Mouse (Mus musculus): ENCODE results near the gene Rasgrf2. TPM values are rescaled to one million over a fixed set of nuclear protein-coding genes. Genes with fewer than 3 reads are reported as not detected.

Rasgrf2 gene
- polyA plus RNA-seq (2014; fragmentation: Illumina TruSeq; extraction: RNeasy Lipid Tissue Mini Kit (QIAGEN cat#74804); ENCODE audit: low read depth, low replicate concordance), result 0.77 TPM

GRCm38 (mm10) chr13:92131384-92132150 lies at the start of gene Rasgrf2:
Gene Rasgrf2 (minus strand): TSS chr13:92131656.

DNA sequence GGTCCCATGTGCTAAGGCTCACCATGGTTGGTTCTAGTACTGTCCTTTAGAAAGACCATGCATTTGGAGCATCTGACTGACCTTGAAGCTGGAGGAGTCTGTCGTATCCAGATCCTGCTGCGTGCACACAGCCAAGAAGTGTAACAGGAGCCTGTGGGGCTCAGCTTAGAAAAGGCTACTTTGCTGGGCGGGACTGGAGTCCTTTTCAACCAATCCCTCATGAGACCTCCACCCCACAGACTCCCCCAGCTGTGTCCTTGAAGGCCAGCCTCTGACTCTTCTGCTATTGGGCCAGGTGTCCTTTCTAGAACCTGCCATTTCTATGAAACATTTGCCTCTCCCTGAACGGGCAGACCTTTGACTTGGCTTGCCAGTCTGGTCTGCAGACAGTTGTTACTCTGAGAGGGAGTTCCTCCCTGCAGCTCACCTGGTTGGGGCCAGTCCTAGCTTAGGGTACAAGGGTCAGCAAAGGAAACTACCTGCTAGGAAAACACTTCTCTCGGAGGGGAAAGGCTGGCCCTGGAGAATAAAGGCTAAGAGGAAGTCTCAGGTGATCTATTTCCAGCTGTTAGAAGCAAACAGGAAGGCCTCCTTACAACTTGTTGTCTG lies 254.6 kb downstream of the Rasgrf2 start, which contains the start of gene Ckmt2:
Gene Ckmt2, minus strand, starts transcription at position 145 of the 609 bp plus-strand sequence.

Other genes with a start within 250 kb of the Rasgrf2 start
- gene Gm20379, start 174.3 kb upstream of the Rasgrf2 start, polyA plus RNA-seq (2014; fragmentation: Illumina TruSeq; extraction: RNeasy Lipid Tissue Mini Kit (QIAGEN cat#74804); ENCODE audit: low read depth, low replicate concordance), result not detected
- 5.8 TPM for gene Dhfr, start 223.1 kb upstream of the Rasgrf2 start, polyA plus RNA-seq (2014; fragmentation: Illumina TruSeq; extraction: RNeasy Lipid Tissue Mini Kit (QIAGEN cat#74804); ENCODE audit: low read depth, low replicate concordance)
- gene Msh3, start 223.3 kb upstream of the Rasgrf2 start, polyA plus RNA-seq (2014; fragmentation: Illumina TruSeq; extraction: RNeasy Lipid Tissue Mini Kit (QIAGEN cat#74804); ENCODE audit: low read depth, low replicate concordance), result 49.7 TPM

All from testis, adult 10 weeks (tissue).